9 mouse cellular contexts compared by ENCODE assay signal in genomic region chr16:89817861-89818630, GRCm38 (mm10).
DNase-seq lines count a peak whose midpoint lies in the region; ATAC-seq and TF ChIP-seq lines count a peak whose summit lies in the region.
"Had no signal": no experiment of that assay in that cellular context is flagged by ENCODE, and none has a peak within 500 bp of the region (broad histone marks: within the 10 kb centered on the region; RNA-seq: fewer than 3 reads in every experiment).

No protein-coding gene starts in this region.

- peaks cover 27% of the 10 kb centered on the region for H3K4me1 ChIP-seq in heart, embryonic 13.5 days
- peaks cover 10% of the 10 kb centered on the region; the same call in 1 of the 2 replicates for H3K4me1 ChIP-seq in limb, embryonic 14.5 days (ENCODE audit: control insufficient read depth, insufficient read depth, low read length)
- peaks cover 7% of the 10 kb centered on the region; the same call in 1 of the 2 replicates for H3K4me1 ChIP-seq in stomach, embryonic 15.5 days

- 3% methylated on average over 38 of the region's 38 CpGs for WGBS in heart, embryonic 13.5 days
- WGBS in limb, embryonic 14.5 days, result 2% methylated on average over 38 of the region's 38 CpGs
- 8% methylated on average over 38 of the region's 38 CpGs for WGBS in stomach, embryonic 15.5 days

- peaks cover 11% of the 10 kb centered on the region for H3K36me3 ChIP-seq in heart, embryonic 13.5 days
- H3K36me3 ChIP-seq in limb, embryonic 14.5 days (ENCODE audit: control insufficient read depth, insufficient read depth, low read length), result peaks cover 13% of the 10 kb centered on the region
- H3K36me3 ChIP-seq in stomach, embryonic 15.5 days, result no peaks in the 10 kb centered on the region
- H3K36me3 ChIP-seq: G1E had no signal

- H3K9me3 ChIP-seq in heart, embryonic 13.5 days, result peaks cover 4% of the 10 kb centered on the region; the same call in 1 of the 2 replicates
- H3K9me3 ChIP-seq in limb, embryonic 14.5 days (ENCODE audit: control insufficient read depth, low read length), result no peaks in the 10 kb centered on the region
- no peaks in the 10 kb centered on the region for H3K9me3 ChIP-seq in stomach, embryonic 15.5 days

- no peak for TF ChIP-seq POLR2A in limb, embryonic 14.5 days (IDR thresholded peaks at IDR 0.05; ENCODE audit: borderline replicate concordance, extremely low read depth, insufficient read depth, insufficient read length)

- H3K27me3 ChIP-seq in heart, embryonic 13.5 days (replicated peaks), result peaks cover 17% of the 10 kb centered on the region
- no peaks in the 10 kb centered on the region for H3K27me3 ChIP-seq in limb, embryonic 14.5 days (ENCODE audit: control insufficient read depth, insufficient read depth, low read length)
- H3K27me3 ChIP-seq in stomach, embryonic 15.5 days (replicated peaks), result no peaks in the 10 kb centered on the region; the same call in 1 of the 2 replicates

- no peak for DNase-seq in heart, postnatal 25 days (ENCODE audit: low spot score)
- peak; percentile 25 for DNase-seq in ZHBTc4 (ENCODE audit: low read depth, low spot score)
- DNase-seq in forelimb bud, embryonic 11.5 days (ENCODE audit: low read depth, low spot score), result peak; percentile 40
- no peak for DNase-seq in limb, embryonic 14.5 days (ENCODE audit: low spot score)
- DNase-seq in adipocyte (ENCODE audit: low spot score), result no peak
- DNase-seq in frontal cortex, adult 2 months (ENCODE audit: extremely low spot score in 1 of 2, low spot score in 1 of 2), result no peak

- no peak overlapping the region for H3K27ac ChIP-seq in heart, embryonic 13.5 days (replicated peaks)
- no peak overlapping the region for H3K27ac ChIP-seq in limb, embryonic 14.5 days (replicated peaks; ENCODE audit: low read depth, low read length)
- no peak overlapping the region for H3K27ac ChIP-seq in stomach, embryonic 15.5 days

- peak overlapping the region; percentile 77 for H3K9ac ChIP-seq in heart, embryonic 13.5 days
- peak overlapping the region; percentile 29; the same call in 1 of the 2 replicates for H3K9ac ChIP-seq in limb, embryonic 14.5 days (ENCODE audit: low read depth, low read length, severe bottlenecking)
- no peak overlapping the region for H3K9ac ChIP-seq in stomach, embryonic 15.5 days

- peak overlapping the region; percentile 59 for H3K4me3 ChIP-seq in heart, embryonic 13.5 days
- peak overlapping the region; percentile 36 for H3K4me3 ChIP-seq in limb, embryonic 14.5 days (replicated peaks; ENCODE audit: low read length)
- peak overlapping the region; percentile 31 for H3K4me3 ChIP-seq in stomach, embryonic 15.5 days (replicated peaks)

- peak overlapping the region; percentile 91 for H3K4me2 ChIP-seq in heart, embryonic 13.5 days
- H3K4me2 ChIP-seq in limb, embryonic 14.5 days (replicated peaks; ENCODE audit: low read depth, low read length, severe bottlenecking), result peak overlapping the region; percentile 70
- peak overlapping the region; percentile 64 for H3K4me2 ChIP-seq in stomach, embryonic 15.5 days

- no peak; the same call in 1 of the 2 replicates for ATAC-seq in heart, embryonic 13.5 days (ENCODE audit: extremely low read depth, insufficient number of reproducible peaks, low FRiP score, low TSS enrichment)
- ATAC-seq in limb, embryonic 14.5 days (ENCODE audit: low FRiP score, low read depth), result peak; percentile 50; the same call in 1 of the 2 replicates
- no peak for ATAC-seq in stomach, embryonic 15.5 days (ENCODE audit: insufficient read depth, low FRiP score, low read depth)

- intact Hi-C loops in heart, postnatal 25 days (cut with DNase I), result no loop called here

Comparison
In these comparisons a context has a peak if more than half of its experiments do, and no peak if none do; other contexts are left out.
1. DNase-seq: peak in ZHBTc4 (single experiment) and forelimb bud, embryonic 11.5 days (single experiment); none in heart, postnatal 25 days (single experiment), limb, embryonic 14.5 days (single experiment), adipocyte (single experiment) and frontal cortex, adult 2 months (0 of 2).
2. Peak in every context shown above with its lines, with median percentiles within 50 percentile points of each other: H3K4me2 ChIP-seq and H3K4me3 ChIP-seq.